Mouse (Mus musculus) forebrain, embryonic 11.5 days (tissue): ENCODE results near the gene Olfr981. TPM values are rescaled to one million over a fixed set of nuclear protein-coding genes. Genes with fewer than 3 reads are reported as not detected.
"Not testable (repeated sequence)": the region's sequence is repeated elsewhere in the genome, so short reads cannot be mapped to it uniquely, and the experiment has no call there.

Experiments used
- ATAC-seq: fragments of 200-750 bp; cut with Nextera tagmentation; replicated peaks from 2 replicates; pipeline ENCODE4 v1.8.0; 2017; ENCODE audit warnings: moderate TSS enrichment; ENCODE audit not compliant: low FRiP score
- DNase-seq: peaks from one replicate; pipeline ENCODE4 v3.0.0-alpha.2; 2017; ENCODE audit warnings: low spot score
- H3K27ac ChIP-seq: fragments of 300-500 bp; sonication (generic); 2 replicates; pipeline ENCODE4 v1.5.1; 2014; ENCODE audit warnings: low read depth, low read length
- H3K27me3 ChIP-seq: fragments of 300-500 bp; sonication (generic); 2 replicates; pipeline ENCODE4 v1.6.1; 2014; ENCODE audit warnings: mild to moderate bottlenecking, low read length, mixed read lengths; ENCODE audit not compliant: control insufficient read depth, insufficient read depth
- H3K36me3 ChIP-seq: fragments of 300-500 bp; sonication (generic); 2 replicates; pipeline ENCODE4 v1.6.1; 2014; ENCODE audit warnings: mild to moderate bottlenecking, low read length, moderate library complexity, mixed read lengths; ENCODE audit not compliant: control insufficient read depth, insufficient read depth
- H3K4me1 ChIP-seq: fragments of 300-500 bp; sonication (generic); replicated peaks from 2 replicates; pipeline ENCODE4 v1.6.1; 2014; ENCODE audit warnings: low read length, mixed read lengths; ENCODE audit not compliant: control insufficient read depth, insufficient read depth
- H3K4me2 ChIP-seq: fragments of 300-500 bp; sonication (generic); 2 replicates; pipeline ENCODE4 v1.6.1; 2014; ENCODE audit warnings: low read depth, mild to moderate bottlenecking, low read length, moderate library complexity, mixed read lengths; ENCODE audit not compliant: severe bottlenecking
- H3K4me3 ChIP-seq: fragments of 300-500 bp; sonication (generic); 2 replicates; pipeline ENCODE4 v1.5.1; 2014; ENCODE audit warnings: low read depth, low read length
- H3K9ac ChIP-seq: fragments of 300-500 bp; sonication (generic); 2 replicates; pipeline ENCODE4 v1.6.1; 2014; ENCODE audit warnings: low read length
- H3K9me3 ChIP-seq: fragments of 300-500 bp; sonication (generic); 2 replicates; pipeline ENCODE4 v1.6.1; 2016; ENCODE audit warnings: low read length, mixed read lengths; ENCODE audit not compliant: control insufficient read depth
- WGBS: fragments of 180-500 bp; shearing (Covaris S2); extraction: QIAGEN DNeasy Blood & Tissue Kit; methylation state at CpG from one replicate; pipeline ENCODE4 v1.1.7; 2014; 5-methylcytosine and 5-hydroxymethylcytosine counted together
- polyA plus RNA-seq: library from polyadenylated mRNA; unstranded; fragments of >200 nt; fragmentation: Nextera tagmentation; extraction: Ambion mirVana; gene quantifications from 2 replicates; pipeline ENCODE4 v1.2.1, GENCODE M21; 2014

The Olfr981 gene
- not detected in 2 replicates for polyA plus RNA-seq

- Histone ChIP-seq H3K9ac (no peak within 1 kb of the TSS), H3K9me3 (no peaks in the 10 kb centered on the region), H3K27me3 (no peaks in the 10 kb centered on the region), H3K36me3 (no peaks in the 10 kb centered on the region), H3K4me2 (no peak within 1 kb of the TSS), H3K4me3 (no peak within 1 kb of the TSS), H3K27ac (no peak within 1 kb of the TSS), H3K4me1 (no peaks in the 10 kb centered on the region)
- no peak for ATAC-seq
- DNase-seq = no peak
- 64% methylated on average over 2 of the region's 2 CpGs for WGBS
Measured at GRCm38 (mm10) chr9:40021164-40021563, at the start of gene Olfr981. Gene Olfr981 (plus strand): TSS chr9:40021464.

DNA sequence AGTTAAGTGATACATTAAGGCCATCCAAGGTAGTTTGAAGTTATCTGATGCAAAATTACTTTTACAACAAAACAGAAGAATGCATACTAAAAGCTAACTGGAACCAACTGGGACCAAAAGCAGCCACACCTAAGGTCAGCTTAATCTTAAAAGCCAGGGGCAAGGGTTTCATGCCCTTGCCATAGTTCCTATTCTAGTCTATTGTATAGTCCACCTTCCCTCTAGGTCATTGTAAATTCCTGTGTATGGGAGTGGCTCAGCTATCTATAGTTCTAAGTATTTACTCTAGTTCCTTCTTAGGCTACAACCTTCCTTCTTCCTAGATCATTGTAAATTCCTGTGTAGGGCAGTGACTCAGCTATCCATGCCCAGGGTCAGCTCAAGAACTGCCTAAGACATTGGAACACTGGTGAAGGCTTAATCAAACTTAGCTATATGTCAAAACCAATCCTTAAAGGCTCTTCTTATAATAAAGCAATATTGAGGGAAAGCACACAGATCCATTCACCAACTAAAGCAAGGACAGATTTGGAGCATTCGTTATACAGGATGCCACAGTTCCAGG, 44.6 kb upstream of the Olfr981 start:
- H3K36me3 ChIP-seq, H3K27ac ChIP-seq, H3K4me2 ChIP-seq, H3K9me3 ChIP-seq, H3K4me3 ChIP-seq, H3K4me1 ChIP-seq, H3K9ac ChIP-seq, ATAC-seq, DNase-seq, H3K27me3 ChIP-seq: not testable (repeated sequence)
- 94% methylated on average over 1 of the region's 1 CpGs for WGBS

GRCm38 (mm10) chr9:39991813-39992212, 29.5 kb upstream of the Olfr981 start, which contains the start of gene Olfr978:
Gene Olfr978 (plus strand): TSS chr9:39992113.
- Histone ChIP-seq H3K27ac (no peak within 1 kb of the TSS), H3K4me3 (no peak within 1 kb of the TSS), H3K9me3 (no peaks in the 10 kb centered on the region), H3K27me3 (no peaks in the 10 kb centered on the region), H3K9ac (no peak within 1 kb of the TSS), H3K4me1 (no peaks in the 10 kb centered on the region), H3K4me2 (no peak within 1 kb of the TSS), H3K36me3 (no peaks in the 10 kb centered on the region)
- ATAC-seq (no peak), DNase-seq (no peak)
- 80% methylated on average over 2 of the region's 2 CpGs for WGBS

DNA sequence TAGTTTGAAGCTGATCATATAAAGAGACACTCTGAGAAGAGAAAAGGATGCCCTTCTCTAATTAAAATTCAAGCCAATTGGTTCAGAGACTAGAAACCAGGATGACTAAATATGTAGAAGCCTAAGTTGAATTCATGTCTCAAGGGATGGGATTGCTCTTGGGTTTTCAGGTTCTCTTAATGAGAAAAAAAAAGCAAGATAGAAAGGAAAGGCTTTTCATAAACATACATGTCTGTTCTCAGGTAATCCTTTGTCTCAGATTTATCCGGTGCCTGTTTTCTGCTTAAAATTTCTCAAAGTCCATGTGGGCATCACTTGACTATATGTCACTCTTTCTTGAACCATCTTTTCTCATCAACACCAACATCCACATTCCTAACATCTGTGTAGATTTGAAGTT, 17.9 kb upstream of the Olfr981 start, which contains the start of gene Olfr979:
TSS of gene Olfr979 (minus strand) at position 101 of the 400 bp plus-strand sequence.
- H3K4me1 ChIP-seq = no peaks in the 10 kb centered on the region
- no peaks in the 10 kb centered on the region for H3K9me3 ChIP-seq
- H3K4me2 ChIP-seq = no peak within 1 kb of the TSS
- 97% methylated on average over 1 of the region's 1 CpGs for WGBS
- no peak within 1 kb of the TSS for H3K9ac ChIP-seq
- no peak within 1 kb of the TSS for H3K4me3 ChIP-seq
- ATAC-seq (no peak), DNase-seq (no peak)
- H3K36me3 ChIP-seq = no peaks in the 10 kb centered on the region
- H3K27me3 ChIP-seq = no peaks in the 10 kb centered on the region
- no peak within 1 kb of the TSS for H3K27ac ChIP-seq

GRCm38 (mm10) chr9:40009482-40009881, 11.8 kb upstream of the Olfr981 start, which contains the start of gene Olfr980:
Gene Olfr980 (minus strand): TSS chr9:40009582.
- Histone ChIP-seq H3K27ac (no peak within 1 kb of the TSS), H3K36me3 (no peaks in the 10 kb centered on the region), H3K9me3 (no peaks in the 10 kb centered on the region), H3K9ac (no peak within 1 kb of the TSS), H3K4me2 (no peak within 1 kb of the TSS), H3K4me3 (no peak within 1 kb of the TSS), H3K27me3 (no peaks in the 10 kb centered on the region), H3K4me1 (no peaks in the 10 kb centered on the region)
- no peak for DNase-seq
- 97% methylated on average over 1 of the region's 1 CpGs for WGBS
- no peak for ATAC-seq

GRCm38 (mm10) chr9:40050138-40050537, 28.9 kb downstream of the Olfr981 start:
- no peak overlapping the region for H3K27ac ChIP-seq
- H3K9me3 ChIP-seq = no peaks in the 10 kb centered on the region
- no peak for DNase-seq
- 94% methylated on average over 19 of the region's 19 CpGs for WGBS
- H3K9ac ChIP-seq = no peak overlapping the region
- ATAC-seq = no peak
- no peaks in the 10 kb centered on the region for H3K4me1 ChIP-seq
- H3K27me3 ChIP-seq = no peaks in the 10 kb centered on the region
- H3K4me2 ChIP-seq = no peak overlapping the region
- no peak overlapping the region for H3K4me3 ChIP-seq
- no peaks in the 10 kb centered on the region for H3K36me3 ChIP-seq

- H3K4me2 ChIP-seq = no peak within 1 kb of the TSS
- H3K9me3 ChIP-seq = no peaks in the 10 kb centered on the region
- no peak for ATAC-seq
- no peak within 1 kb of the TSS for H3K4me3 ChIP-seq
- DNase-seq = no peak
- H3K27me3 ChIP-seq = no peaks in the 10 kb centered on the region
- WGBS = 85% methylated on average over 2 of the region's 2 CpGs
- H3K4me1 ChIP-seq = no peaks in the 10 kb centered on the region
- no peak within 1 kb of the TSS for H3K9ac ChIP-seq
- no peak within 1 kb of the TSS for H3K27ac ChIP-seq
- no peaks in the 10 kb centered on the region for H3K36me3 ChIP-seq
Measured at GRCm38 (mm10) chr9:40073529-40073928, 52.3 kb downstream of the Olfr981 start, which contains the start of gene Olfr982. Gene Olfr982 (plus strand): TSS chr9:40073829.
